Mouse (Mus musculus): ENCODE measurements around the gene Plcb3.

DNA sequence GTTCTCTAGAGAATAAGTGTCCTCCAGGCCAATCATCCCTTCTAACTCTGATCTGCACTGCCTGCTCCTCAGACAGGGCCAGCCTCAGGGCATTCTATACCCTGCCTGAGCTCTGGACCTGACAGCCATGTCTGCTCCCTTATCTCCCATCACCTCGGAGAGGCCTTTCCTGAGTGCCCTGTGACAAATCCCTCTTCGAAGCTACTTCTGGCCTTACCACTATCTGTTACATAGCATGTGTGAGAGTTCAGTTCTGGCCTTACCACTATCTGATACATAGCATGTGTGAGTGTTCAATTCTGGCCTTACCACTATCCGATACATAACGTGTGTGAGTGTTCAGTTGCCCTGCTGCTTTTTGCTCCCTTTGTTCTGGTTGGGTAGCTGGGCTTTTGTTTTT is 61.0 kb downstream of the Plcb3 start:
- TF ChIP-seq POLR2A (IDR thresholded peaks at IDR 0.05; ENCODE audit: low read depth, low read length), result no peak
- TF ChIP-seq CTCF (IDR thresholded peaks at IDR 0.05; ENCODE audit: extremely low read depth, insufficient read depth, insufficient read length, insufficient replicate concordance), result no peak

All from spleen, adult 2 months (tissue).